Mouse (Mus musculus) kidney, postnatal 25 days (tissue): Measurements from ENCODE around the gene Atg5.
A peak's percentile ranks its signal among the peaks of the same experiment; 100 is the strongest.
"Not testable (repeated sequence)": the region's sequence is repeated elsewhere in the genome, so short reads cannot be mapped to it uniquely, and the experiment has no call there.

Experiments used
- DNase-seq, 2 experiments: peaks; one replicate each; pipeline ENCODE4 v3.0.0; 2021; ENCODE audit warnings: mixed read lengths in 2 of 2

Atg5 gene

DNA sequence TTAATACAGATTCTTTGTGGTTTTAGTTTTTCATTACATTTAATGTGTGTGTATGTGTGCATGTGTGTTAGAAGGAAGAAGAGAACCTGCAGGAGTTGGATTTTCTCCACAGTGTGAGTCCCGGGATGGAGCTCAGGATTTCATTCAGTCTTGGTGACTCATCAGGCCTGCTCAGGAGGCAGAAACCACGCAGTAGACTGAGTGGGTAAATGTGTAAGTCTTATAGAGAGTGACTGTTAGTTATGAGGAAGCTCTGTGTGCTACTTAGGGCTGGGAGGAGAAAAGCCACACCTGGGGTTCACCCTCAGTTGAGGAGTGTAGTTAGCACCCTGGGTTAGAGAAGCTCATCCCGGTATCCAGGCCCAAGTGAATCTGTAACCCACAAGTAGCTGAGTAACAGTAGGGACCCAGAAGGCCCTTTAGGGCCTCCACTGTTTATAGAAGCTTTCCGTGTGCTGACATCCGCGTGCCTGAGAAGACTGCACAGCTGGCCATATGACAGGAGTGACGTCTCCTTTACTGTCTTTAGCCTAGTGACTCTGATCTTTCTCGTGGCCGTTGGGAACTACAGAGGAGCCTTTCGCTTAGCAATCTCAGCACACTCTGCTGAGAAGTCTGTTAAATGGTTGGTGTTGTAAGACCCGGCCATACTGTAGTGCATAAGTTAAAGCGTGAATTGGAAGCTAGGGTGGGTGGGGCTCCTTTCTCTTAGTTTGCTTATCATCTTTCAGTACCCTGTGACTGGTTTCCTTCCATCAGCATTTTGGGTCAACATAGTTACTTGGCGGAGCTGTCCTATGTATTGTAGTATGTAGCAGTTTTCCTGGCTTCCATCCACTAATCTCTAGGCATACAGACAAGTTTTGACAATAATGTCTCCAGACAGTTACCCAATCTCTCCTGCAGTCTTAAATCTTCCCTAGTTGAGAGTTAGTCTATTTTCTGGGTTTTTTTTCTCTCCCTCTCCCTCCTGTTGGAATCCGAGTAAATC lies 48.4 kb downstream of the Atg5 start:
- no peak for DNase-seq

DNA sequence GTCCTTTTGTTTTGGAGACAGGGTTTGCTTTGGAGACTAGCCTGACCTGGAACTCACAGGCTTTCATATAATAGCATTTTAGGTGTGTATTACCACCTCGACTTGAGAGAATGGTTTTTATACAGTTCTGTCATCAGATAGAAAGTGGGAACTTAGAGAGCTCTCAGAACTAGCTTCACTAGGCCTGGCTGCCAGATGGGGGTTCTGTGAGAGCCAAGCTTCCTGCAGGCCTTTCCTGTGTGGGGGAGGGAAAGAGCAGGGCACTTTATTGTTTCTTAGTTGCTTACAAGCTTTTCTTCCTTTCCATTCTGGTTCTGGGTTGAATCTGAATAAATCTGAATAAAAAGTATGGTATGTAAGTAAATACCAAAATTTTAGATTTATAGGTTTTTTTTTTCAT lies 54.0 kb downstream of the Atg5 start:
- peak in 1 of 2 experiments; percentile 16 for DNase-seq

DNA sequence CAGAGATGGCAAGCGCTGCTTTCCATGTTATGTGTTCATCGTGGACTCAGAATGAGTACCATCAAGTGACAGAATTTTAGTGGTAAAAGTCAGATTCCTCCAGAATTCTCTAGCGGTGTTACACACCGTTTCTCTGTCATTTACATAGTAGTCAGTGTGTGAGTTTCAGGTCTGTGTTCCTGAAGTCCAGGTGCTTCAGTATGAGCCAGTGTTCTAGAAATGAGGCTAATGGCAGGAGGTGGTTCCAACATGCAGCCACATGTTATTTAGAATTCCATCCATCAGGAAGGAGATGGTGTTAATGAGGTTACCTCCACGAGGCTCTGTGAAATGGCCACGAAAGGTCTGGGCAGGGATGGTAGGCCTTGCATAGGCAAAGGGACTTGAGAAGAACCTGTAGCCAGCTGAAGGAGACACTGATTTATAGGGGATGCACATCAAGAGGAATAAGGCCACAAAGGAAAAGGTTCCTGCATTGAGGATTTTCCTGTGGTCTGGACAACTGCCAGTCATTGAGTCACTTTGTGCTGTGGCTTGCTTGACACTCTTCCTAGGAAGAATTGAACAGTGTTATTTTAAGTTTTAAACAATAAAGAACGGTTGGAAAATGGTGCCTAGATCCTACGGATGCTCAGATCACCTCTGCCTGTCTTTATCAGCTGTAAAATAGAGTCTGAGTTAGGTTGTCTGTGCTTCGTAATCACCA lies 55.1 kb downstream of the Atg5 start:
- DNase-seq: no peak

DNA sequence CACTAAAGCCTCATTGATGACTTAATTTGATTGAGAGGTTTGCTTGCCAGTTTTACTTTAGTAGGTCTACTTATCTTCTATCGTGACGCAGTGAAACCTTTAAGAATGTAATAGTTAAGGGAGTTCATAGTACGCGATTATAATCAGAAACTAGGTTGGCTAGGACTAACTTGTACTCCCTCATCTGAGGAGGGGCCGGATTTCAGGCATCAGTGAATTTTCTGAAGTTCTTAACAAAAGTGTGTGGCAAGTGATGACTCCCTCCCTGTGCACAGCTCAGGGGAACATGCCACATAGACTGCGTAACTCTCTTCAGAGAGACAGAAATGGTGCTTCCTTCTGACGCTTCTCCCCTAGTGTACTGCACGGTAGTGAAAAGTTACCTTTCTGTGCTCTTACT lies 55.7 kb downstream of the Atg5 start:
- DNase-seq: no peak

DNA sequence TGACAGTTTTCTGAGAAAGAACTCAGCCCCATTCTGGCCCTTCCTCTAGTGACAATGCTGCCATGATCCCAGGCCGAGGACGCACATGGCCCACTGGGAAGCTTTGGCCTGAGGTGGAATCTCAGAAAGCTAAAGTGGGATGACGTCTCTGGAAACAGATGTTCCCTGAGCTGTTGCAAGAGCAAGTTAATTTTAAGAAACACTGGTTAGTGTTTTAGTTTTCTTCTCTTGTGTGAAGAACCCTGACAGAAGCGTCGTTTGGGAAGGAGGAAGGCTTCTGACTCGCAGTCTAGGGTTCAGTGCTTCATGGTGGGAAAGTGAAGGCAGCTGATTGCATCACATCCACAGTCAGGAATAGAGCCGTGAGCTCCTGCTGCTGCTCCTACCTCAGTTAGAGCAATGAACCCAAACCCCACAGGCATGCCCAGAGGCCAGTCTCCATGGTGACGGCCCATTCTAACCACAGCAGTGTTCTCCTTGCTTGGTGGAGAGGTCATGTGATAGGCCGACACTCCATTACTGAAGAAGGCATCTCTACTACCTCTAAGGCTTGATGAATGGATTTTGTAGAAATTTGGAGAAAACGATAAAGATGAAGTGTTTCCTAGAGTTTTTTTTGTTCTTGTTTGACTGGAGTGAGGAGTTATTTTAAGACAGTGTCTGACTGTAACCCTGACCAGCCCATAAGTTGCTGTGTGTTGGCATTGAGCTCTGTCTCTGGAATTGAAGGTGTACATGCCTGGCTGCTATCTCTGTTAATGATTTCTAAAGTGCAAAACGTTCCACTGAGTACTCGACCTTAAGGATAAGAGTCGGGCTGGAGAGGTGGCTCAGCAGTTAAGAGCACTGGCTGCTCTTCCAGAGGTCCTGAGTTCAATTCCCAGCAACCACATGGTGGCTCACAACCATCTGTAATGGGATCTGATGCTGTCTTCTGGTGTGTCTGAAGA lies 57.7 kb downstream of the Atg5 start:
- peak; percentile 29 to 65 for DNase-seq

DNA sequence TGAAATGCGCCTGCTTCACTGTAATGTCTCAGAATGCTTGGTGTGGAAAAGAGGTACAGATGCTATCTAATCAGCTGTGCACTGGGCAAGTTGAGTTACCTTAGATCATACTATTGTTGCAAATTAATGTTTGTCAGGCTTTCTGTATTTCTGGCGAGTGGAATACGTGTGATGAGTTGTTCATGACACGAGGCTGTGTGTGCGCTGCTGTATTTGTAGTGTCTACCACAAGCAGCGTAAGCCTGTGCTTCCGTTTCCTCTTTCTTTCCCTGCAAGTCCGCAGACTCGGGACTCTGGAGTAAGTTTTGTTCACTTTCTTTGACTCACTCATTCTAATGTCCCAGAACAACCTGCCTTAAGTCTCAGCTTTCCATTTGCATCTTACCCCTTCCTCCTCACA lies 58.9 kb downstream of the Atg5 start:
- DNase-seq: no peak

DNA sequence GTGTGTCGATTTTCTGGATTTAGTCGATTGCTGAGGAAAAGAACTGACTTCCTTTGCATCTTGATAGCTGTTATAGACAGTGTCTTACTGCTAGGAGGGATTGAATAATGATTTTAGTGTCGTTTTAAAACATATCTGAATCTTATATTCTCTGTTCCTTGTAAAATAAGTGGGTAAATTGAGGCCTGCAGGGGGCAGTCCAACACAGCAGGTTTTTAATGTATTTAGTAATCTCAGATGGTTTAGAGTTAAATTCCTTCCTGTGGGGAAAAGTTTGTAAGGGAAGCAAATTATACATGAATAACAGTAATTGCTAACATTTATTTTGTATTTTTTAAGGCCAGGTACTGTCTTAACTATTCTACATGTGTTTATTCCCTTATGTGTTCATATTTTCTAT lies 60.2 kb downstream of the Atg5 start:
- DNase-seq: peak in 1 of 2 experiments; percentile 74

DNA sequence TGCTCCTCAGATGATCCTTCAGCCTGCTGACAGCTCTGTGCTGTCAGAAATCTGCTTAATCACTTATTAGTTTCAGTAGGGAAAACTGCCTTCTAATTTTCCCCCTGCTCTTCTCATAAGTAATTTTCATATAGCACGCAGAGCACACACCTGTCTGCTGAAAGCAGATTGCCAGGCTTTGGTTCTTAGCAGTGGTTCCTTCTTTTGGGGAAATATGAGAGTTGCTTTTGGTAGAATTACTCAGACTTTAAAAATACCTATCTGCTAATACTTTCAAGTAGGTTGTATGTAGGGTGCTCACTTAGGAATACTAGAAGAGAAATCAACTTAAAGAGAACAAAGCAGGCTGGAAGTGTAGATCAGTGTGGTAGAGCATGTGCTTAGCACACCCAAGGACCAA lies 62.6 kb downstream of the Atg5 start:
- DNase-seq: no peak

DNA sequence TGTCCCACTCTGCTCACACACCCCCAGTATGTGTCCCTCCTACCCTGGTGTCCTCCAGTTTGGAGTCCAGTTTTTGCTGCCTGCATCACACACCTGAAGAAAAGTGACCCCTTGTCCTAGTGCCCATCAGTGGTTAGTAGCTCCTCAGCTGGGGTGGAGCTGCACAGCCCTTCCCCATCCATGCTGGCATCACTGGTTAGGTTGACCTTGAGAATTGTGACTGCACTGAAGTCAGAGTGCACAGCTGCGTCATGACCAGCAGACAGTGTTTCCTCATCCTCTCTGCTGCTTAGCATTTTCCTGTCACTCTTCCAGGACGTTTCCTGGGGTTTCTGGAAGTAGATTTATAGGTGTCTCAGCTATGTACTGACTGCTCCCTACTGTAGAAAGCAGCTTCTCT lies 63.3 kb downstream of the Atg5 start:
- no peak for DNase-seq

DNA sequence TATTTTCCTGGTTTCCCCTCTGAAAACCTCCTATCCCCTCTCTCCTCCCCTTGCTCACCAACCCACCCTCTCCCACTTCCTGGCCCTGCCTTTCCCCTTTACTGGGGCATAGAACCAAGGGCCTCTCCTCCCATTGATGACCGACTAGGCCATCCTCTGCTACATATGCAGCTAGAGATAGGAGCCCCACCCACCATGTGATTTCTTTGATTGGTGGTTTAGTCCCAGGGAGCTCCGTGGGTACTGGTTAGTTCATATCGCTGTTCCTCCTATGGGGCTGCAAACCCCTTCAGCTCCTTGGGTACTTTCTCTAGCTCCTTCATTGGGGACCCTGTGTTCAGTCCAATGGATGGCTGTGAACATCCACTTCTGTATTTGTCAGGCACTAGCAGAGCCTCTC lies 64.5 kb downstream of the Atg5 start:
- not testable (repeated sequence) for DNase-seq

DNA sequence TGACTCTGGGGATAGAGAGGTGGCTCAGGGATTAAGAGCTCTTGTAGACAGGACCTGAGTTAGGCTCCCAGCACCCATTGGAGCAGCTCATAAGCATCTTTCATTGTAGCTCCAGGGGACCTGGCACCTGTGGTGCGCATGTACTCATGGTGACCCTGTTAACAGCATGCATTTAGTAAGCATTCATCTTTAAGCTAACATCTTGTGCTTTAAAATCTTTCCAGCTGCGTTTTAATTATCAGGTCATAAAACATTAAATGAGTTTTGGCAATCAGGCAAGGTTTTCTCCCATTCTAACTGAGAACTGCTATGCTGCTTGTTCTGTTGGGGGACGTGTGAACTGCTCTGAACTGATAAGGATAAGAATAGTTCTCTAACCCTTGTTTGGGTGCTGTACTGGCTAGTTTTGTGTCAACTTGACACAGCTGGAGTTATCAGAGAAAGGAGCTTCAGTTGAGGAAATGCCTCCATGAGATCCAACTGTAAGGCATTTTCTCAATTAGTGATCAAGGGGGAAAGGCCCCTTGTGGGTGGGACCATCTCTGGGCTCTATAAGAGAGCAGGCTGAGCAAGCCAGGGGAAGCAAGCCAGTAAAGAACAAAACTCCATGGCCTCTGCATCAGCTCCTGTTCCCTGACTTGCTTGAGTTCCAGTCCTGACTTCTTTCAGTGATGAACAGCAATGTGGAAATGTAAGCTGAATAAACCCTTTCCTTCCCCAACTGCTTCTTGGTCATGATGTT lies 68.7 kb downstream of the Atg5 start:
- DNase-seq: not testable (repeated sequence)

DNA sequence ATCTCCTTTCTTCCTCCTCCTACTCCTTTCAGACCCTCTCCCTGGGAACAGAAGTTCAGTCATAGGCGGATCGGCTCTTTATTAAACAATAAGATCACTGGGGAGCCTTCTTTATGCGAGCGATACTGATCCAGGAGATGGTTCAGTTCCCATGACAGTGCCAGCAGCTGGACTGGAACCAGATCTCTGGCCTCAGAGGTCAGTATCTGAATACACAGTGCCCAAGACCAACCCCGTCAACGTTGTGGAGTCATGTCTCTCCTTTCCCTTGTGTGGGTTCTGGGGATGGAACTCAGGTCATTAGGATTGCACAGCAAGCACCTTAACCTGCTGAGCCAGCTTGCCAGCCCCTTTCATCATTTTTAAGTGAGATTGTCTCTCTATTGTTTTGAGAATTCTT lies 70.4 kb downstream of the Atg5 start:
- DNase-seq: no peak

DNA sequence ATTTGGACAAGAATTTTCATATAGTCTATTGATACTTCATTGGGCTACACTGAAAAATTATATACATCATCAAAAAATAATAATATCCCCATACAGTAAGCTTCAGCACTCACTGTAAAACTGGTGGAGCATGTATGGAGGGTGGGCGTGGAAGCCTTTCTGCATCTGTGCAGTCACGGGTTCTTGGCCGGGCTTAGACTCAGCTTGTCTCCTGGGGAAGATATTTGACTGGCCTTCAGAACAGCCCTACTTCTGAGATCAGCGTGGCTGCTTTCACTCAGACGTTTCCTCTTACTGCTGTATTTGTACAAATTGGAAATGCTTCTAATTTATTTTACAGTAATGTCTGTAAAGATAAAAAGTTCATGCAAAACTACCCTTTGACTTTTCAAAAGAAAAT lies 71.2 kb downstream of the Atg5 start:
- DNase-seq: no peak

DNA sequence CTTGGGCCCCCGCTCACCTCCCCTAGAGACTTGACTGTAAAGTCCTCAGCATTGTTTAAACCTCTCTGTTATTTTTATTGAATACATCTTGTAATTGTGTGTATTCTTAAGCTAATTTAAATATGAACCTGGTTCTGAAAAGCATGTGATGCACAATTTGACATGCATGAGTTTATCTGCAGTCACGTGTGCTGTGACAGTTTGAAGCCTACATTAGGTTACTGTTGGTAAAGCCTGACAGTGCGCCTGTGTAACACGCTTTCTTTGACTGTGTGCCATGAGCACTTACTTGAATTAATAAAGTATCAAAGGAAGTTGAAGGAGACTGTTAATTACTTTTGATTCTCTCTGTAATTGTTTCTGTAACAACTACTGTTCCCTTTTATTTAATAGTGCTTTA lies 72.8 kb downstream of the Atg5 start:
- no peak for DNase-seq

DNA sequence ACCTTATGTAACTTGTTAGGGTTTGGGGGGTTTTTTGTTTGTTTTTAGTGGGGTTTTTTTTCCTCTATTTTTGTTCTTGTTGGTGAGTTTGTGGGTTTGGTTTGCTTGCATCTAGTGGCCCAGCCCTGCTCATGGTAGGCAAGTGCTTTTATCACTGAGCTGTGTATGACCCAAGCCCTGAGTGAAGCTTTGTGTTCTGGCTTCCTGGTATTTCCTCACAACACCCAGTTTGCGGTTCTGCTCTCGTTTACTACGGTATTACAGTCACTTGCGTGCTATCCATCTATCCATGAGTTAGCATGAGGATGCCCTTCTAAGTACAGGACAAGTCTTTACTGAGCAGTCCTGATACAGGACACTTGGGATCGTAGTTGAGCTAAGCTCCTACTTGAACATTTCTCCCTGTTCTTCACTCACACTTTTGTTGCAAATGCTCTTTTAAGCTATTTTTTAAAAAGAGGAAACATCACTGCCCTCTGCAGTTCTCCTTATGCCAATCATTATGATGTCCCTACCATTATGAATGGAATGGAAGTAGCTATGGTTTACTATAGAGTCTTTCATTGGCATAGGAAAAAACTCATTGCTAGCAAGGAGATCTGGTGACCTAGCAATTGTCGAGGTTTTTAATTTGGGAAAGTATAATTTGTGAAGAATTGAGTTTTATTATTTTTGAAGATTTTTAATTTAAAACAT lies 73.8 kb downstream of the Atg5 start:
- no peak for DNase-seq

DNA sequence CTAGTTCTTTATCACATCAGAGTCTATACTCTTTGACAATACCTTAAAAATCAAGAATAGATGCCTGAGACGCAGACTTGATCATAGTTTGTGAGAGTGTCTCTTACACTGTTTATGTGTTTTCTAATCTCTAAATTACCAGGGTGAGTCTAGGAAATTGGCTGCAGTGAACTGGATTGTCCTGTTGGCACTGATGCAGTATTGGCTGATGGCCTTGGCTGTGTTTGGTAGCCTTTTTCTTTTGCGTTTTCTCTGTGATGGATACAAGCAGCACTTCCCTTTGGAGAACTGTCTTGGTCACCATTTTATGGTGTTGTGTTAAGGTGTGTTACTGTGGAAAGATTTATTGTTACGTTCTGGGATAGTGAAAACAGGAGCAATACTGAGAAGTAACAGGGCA lies 75.2 kb downstream of the Atg5 start:
- no peak for DNase-seq

DNA sequence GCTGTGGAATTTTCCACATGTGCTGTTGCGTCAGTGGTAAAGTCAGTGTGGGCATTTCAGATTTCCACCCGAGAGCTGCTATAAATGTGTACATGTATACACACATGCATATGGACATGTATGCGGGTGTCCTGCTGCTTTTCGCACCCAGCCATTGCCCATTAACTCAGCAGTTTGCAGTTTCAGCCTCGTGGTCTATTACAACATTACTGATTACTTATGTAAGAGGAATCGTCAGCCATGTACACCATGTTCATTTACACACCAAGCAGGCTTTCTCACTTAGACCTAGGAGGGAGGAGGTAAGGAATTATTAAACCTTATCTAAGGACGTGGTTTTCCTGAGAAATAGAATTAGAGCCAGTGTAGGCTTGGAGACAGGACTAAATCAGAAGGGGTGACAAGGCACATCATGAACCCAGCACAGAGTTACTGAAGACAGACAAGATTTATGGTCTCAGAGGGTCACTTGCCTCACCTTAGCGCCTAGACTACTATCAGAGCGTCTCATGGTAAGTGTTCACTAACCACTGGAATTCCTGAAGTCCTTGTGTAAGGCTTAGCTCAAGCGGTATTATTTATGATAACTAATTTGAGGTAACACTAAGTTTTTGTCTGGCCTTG lies 79.5 kb downstream of the Atg5 start:
- DNase-seq: no peak

DNA sequence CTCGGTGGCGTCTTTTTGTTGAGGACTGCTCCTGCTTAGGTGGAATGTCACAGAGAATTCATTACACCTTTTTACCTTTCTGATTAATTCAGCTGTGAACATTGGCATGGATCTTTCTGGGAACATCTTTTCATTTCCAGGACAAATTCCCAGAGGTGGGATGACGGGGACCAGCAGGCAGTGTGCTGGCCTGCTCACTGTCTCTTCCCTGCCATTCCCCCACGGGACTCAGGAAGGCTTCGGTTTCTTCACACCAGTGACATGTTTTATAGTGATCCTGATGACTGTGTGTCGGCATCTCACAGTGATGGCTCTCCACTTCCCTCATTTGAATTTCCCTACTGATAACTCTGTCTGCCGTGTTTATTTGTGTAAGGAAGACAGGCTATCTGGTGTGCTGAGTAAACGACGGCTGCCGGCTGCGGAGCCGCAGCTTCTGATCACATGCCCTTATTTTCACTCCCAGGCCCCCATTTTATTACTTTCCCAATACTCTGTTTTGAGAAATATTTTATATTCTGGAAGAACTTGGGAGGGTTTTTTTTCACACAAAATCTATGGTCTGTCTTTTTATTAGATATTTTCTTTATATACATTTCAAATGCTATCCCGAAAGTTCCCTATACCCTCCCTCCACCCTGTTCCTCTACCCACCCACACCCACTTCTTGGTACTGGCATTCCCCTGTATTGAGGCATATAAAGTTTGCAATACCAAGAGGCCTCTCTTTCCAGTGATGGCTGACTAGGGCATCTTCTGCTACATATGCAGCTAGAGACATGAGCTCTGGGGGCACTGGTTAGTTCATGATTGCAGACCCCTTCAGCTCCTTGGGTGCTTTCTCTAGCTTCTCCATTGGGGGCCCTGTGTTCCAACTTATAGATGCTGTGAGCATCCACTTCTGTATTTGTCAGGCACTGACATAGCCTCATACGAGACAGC lies 80.6 kb downstream of the Atg5 start:
- DNase-seq: no peak

DNA sequence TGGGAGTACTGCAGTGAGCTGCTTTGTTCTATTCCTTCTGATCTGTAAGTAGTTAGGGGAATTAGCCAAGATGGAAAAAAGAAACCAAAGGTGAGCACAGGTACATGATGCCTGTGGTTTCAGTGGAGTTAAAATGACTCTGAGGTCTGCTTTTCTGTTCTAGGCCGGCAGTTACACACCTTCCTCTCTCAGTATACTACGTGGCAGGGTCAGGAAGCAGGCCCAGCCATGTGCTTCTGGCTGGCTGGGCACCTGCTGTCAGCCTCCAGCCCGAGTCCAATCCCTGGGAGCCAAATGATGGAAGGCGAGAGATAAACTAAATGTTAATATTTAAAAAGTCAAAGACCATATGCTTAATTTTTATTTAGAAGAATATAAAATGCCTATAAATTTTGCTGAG lies 85.3 kb downstream of the Atg5 start:
- DNase-seq: no peak

DNA sequence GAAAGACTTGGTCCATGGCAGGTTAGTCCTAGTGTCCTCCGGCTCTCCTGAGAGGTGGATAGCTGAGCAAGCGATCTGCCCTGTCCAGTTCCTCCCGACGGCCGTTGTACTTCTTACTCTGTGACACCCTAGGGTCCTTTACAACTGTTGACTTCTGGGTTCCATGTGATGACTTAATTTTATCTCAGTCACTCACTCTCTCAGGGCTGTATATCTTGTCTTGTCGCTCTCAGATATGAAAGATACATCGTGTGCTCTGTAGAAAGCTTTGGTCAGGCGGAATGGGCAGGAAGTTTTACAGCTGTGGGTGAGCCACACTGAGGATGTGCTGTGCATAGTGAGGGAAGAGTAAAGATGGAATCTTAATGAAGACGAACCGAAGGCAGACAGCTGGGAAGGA lies 86.2 kb downstream of the Atg5 start:
- no peak for DNase-seq
